In the genomic region with DNA sequence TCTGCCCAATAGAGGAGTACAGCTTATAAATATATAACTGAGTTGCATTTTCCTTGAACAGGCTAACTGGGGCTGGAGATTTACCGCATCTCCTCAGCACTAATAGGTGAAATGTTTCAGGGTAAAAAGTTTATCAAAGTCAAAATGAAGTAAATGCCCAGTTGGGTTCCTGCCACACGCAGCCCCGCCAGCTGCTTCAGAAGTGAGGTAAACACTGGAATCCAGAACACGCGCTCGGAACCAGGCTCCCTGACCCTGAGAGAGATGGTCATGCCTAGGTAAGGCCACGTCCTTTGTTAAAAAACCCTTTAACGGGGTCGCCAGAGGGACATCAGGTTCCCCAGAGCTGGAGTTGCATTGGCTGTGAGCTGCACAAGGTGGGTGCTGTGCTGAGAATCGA, we compare ENCODE assay signal across 14 mouse cellular contexts.
"Had no signal": no experiment of that assay in that cellular context is flagged by ENCODE, and none has a peak within 500 bp of the region (broad histone marks: within the 10 kb centered on the region; RNA-seq: fewer than 3 reads in every experiment).

No protein-coding gene starts in this region.

- DNase-seq: kidney, postnatal 10 days; left cerebral cortex, postnatal 4 days; lung, adult 18-20 months; retina, postnatal 1 day; right cerebral cortex, postnatal 4 days; spleen, adult 18-20 months; thymus, adult 2 months; thymus, postnatal 25 days had no signal

- H3K9me3 ChIP-seq: limb, embryonic 13.5 days; midbrain, embryonic 12.5 days; neural tube, embryonic 13.5 days; stomach, embryonic 15.5 days had no signal

- H3K4me1 ChIP-seq: limb, embryonic 13.5 days; midbrain, embryonic 12.5 days; neural tube, embryonic 13.5 days; stomach, embryonic 15.5 days had no signal

- ATAC-seq: midbrain, embryonic 16.5 days had no signal

- H3K4me2 ChIP-seq: limb, embryonic 13.5 days; midbrain, embryonic 12.5 days; neural tube, embryonic 13.5 days; stomach, embryonic 15.5 days had no signal

- H3K4me3 ChIP-seq: limb, embryonic 13.5 days; midbrain, embryonic 12.5 days; neural tube, embryonic 13.5 days; stomach, embryonic 15.5 days had no signal

- H3K27me3 ChIP-seq: limb, embryonic 13.5 days; midbrain, embryonic 12.5 days; neural tube, embryonic 13.5 days; stomach, embryonic 15.5 days had no signal

- H3K27ac ChIP-seq: limb, embryonic 13.5 days; liver, embryonic 14.5 days; midbrain, embryonic 12.5 days; neural tube, embryonic 13.5 days; stomach, embryonic 15.5 days had no signal

- H3K9ac ChIP-seq: limb, embryonic 13.5 days; liver, embryonic 14.5 days; midbrain, embryonic 12.5 days; neural tube, embryonic 13.5 days; stomach, embryonic 15.5 days had no signal
